Mouse (Mus musculus) heart, embryonic 10.5 days (tissue): ENCODE results near the gene Zdhhc22. TPM values are rescaled to one million over a fixed set of nuclear protein-coding genes. Genes with fewer than 3 reads are reported as not detected.
A peak's percentile ranks its signal among the peaks of the same experiment; 100 is the strongest.

Experiments
- DNase-seq: peaks from one replicate; pipeline ENCODE4 v3.0.0-alpha.2; 2017; ENCODE audit warnings: low spot score
- H3K27ac ChIP-seq: fragments of 300-500 bp; sonication (generic); 2 replicates; pipeline ENCODE4 v1.5.1; 2016; ENCODE audit warnings: mild to moderate bottlenecking
- H3K27me3 ChIP-seq: fragments of 300-500 bp; sonication (generic); 2 replicates; pipeline ENCODE4 v1.6.1; 2016; ENCODE audit warnings: mild to moderate bottlenecking; ENCODE audit not compliant: poor library complexity, insufficient read depth, severe bottlenecking
- H3K36me3 ChIP-seq: fragments of 300-500 bp; sonication (generic); 2 replicates; pipeline ENCODE4 v1.6.1; 2016; ENCODE audit warnings: mild to moderate bottlenecking, moderate library complexity
- H3K4me1 ChIP-seq: fragments of 300-500 bp; sonication (generic); 2 replicates; pipeline ENCODE4 v1.6.1; 2016; ENCODE audit warnings: mild to moderate bottlenecking
- H3K4me3 ChIP-seq: fragments of 300-500 bp; sonication (generic); 2 replicates; pipeline ENCODE4 v1.5.1; 2016; ENCODE audit warnings: mild to moderate bottlenecking, moderate library complexity
- H3K9me3 ChIP-seq: fragments of 300-500 bp; sonication (generic); 2 replicates; pipeline ENCODE4 v1.6.1; 2016; ENCODE audit warnings: mild to moderate bottlenecking, moderate library complexity
- WGBS: fragments of 180-500 bp; shearing (Covaris S2); methylation state at CpG from one replicate; pipeline ENCODE4 v1.1.7; 2016; 5-methylcytosine and 5-hydroxymethylcytosine counted together
- polyA plus RNA-seq: library from polyadenylated mRNA; unstranded; fragments of >200 nt; fragmentation: Nextera tagmentation; extraction: Ambion mirVana; gene quantifications from 2 replicates; pipeline ENCODE4 v1.2.1, GENCODE M21; 2016

Zdhhc22 gene
- polyA plus RNA-seq, 1 experiment from 2014 or later, result not detected

DNA sequence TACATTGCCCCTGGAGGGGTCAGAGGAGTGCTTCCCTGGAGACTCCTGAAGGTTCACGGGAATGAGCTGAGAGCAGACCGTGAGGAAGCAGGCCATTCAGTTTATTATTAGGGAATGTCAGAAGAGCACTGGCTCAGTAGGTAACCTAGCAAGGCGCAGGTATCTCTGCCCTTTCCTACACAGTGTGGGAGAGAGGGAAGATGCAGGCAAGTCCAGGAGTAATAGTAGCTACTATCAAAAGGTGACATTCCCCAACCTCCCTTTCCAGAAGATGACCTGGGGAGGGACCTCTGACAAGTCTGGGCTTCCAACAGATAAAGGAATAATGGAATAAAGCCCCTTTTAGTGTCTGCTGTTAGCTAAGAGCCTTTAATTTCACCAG is 21.0 kb downstream of the Zdhhc22 start:
- WGBS, result 45% methylated on average over 3 of the region's 3 CpGs
- DNase-seq, result no peak
- Histone ChIP-seq H3K27me3 (no peaks in the 10 kb centered on the region), H3K4me3 (no peak overlapping the region), H3K36me3 (peaks cover 21% of the 10 kb centered on the region), H3K27ac (peak overlapping the region; percentile 44; the same call in 1 of the 2 replicates), H3K4me1 (peaks cover 33% of the 10 kb centered on the region), H3K9me3 (no peaks in the 10 kb centered on the region)

- H3K36me3 ChIP-seq, result peaks cover 23% of the 10 kb centered on the region
- no peak for DNase-seq
- H3K4me3 ChIP-seq, result no peak overlapping the region
- H3K27ac ChIP-seq, result peak overlapping the region; percentile 44; the same call in 1 of the 2 replicates
- H3K9me3 ChIP-seq, result no peaks in the 10 kb centered on the region
- peaks cover 30% of the 10 kb centered on the region for H3K4me1 ChIP-seq
- no peaks in the 10 kb centered on the region for H3K27me3 ChIP-seq
- WGBS, result 34% methylated on average over 13 of the region's 13 CpGs
Measured at GRCm38 (mm10) chr12:86968468-86969219, 21.6 kb downstream of the Zdhhc22 start.

- H3K36me3 ChIP-seq, result peaks cover 56% of the 10 kb centered on the region
- H3K27me3 ChIP-seq, result no peaks in the 10 kb centered on the region
- H3K4me3 ChIP-seq, result no peak overlapping the region
- no peak overlapping the region for H3K27ac ChIP-seq
- no peaks in the 10 kb centered on the region for H3K9me3 ChIP-seq
- DNase-seq, result no peak
- WGBS, result 88% methylated on average over 4 of the region's 4 CpGs
- peaks cover 23% of the 10 kb centered on the region for H3K4me1 ChIP-seq
Measured at GRCm38 (mm10) chr12:86965237-86965799, 24.9 kb downstream of the Zdhhc22 start.

- DNase-seq, result no peak
Measured at GRCm38 (mm10) chr12:86964278-86965057, 25.8 kb downstream of the Zdhhc22 start.

DNA sequence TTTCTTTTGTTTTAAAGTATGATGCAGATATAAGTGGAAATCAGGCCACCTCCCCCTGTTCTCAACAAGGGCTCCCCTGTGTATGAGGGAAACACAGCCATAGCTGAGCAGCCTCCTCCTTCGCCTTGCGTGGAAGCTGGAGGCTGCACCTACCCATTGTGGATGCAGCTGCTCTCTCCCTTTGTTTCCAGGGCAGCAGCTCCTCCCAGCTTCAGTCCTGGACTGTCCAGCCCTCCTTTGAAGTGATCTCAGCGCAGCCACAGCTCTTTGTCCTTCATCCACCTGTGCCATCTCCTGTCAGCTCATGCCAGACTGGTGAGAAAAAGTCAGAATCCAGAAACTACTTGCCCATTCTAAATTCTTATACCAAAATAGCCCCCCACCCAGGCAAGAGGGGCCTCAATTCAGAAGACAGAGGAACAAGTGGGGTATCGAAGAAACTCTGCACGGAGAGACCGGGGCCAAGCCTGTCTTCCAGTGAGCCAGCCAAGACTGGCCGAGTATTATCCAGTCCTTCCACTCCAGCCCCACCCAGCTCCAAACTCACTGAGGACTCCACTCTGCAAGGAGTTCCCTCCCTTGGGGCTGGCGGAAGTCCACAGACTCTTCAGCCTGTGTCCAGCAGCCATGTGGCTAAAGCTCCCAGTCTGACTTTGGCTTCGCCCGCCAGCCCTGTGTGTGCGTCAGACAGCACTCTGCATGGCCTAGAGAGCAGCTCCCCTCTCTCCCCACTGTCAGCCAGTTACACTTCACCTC is 28.5 kb downstream of the Zdhhc22 start:
- WGBS, result 86% methylated on average over 11 of the region's 11 CpGs
- peaks cover 88% of the 10 kb centered on the region for H3K36me3 ChIP-seq

More at GRCm38 (mm10) chr12:86964278-86965057, 25.8 kb downstream of the Zdhhc22 start:
- H3K4me1 ChIP-seq, result peaks cover 16% of the 10 kb centered on the region
- peaks cover 64% of the 10 kb centered on the region for H3K36me3 ChIP-seq
- WGBS, result 87% methylated on average over 16 of the region's 16 CpGs
- no peaks in the 10 kb centered on the region for H3K9me3 ChIP-seq
- H3K27me3 ChIP-seq, result no peaks in the 10 kb centered on the region
- no peak overlapping the region for H3K27ac ChIP-seq
- H3K4me3 ChIP-seq, result no peak overlapping the region

DNA sequence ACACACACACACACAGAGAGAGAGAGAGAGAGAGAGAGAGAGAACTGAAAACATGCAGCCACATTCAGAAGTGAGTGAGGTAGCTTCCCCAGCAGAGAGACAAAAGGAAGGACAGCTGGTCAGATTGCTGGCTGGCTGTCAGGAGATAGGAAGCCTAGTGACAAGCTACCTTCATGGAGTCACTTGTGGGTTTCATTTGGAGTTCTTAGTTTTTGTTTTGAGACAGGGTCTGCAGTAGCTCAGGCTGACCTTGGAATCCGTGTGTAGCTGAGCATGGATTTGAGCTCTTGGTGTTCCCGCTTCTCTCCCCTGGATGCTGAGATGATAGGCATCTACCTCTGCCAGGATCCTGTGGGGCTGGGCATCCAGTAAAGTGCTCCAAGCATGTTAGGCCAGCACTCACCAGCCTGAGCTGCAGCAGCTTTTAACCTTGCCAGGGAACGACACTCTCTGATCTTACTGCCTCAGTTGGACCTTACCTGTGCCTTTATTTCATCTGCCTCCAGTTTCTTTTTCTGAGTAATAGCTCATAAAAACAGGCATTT is 29.4 kb downstream of the Zdhhc22 start:
- no peak for DNase-seq
- Histone ChIP-seq H3K4me3 (no peak overlapping the region), H3K9me3 (no peaks in the 10 kb centered on the region), H3K27ac (no peak overlapping the region), H3K36me3 (peaks cover 90% of the 10 kb centered on the region), H3K4me1 (peaks cover 6% of the 10 kb centered on the region; the same call in 1 of the 2 replicates), H3K27me3 (no peaks in the 10 kb centered on the region)
- WGBS, result 89% methylated on average over 3 of the region's 3 CpGs

More for the DNA sequence above, 28.5 kb downstream of the Zdhhc22 start:
- H3K27me3 ChIP-seq, result no peaks in the 10 kb centered on the region
- no peak overlapping the region for H3K4me3 ChIP-seq
- H3K9me3 ChIP-seq, result no peaks in the 10 kb centered on the region
- H3K27ac ChIP-seq, result no peak overlapping the region
- H3K4me1 ChIP-seq, result no peaks in the 10 kb centered on the region
- DNase-seq, result no peak

DNA sequence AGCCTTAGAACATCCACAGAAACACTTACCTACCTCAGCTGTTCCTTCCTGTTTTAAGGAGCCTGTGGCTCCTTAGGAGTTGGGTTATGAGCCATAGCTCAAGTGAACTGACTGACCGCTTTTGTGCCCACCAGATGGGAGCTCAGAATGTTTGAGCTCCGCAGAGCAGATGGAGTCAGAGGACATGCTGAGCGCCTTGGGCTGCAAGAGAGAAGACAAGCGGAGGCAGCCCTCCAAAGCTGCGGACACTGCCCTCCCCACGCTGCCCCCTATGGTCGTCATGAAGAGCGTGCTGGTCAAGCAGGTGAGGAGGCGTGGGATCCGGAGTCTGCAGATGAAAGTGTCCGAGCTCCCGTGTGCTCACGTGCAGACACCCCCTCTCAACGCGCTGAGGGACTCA is 30.1 kb downstream of the Zdhhc22 start:
- Histone ChIP-seq H3K36me3 (peaks cover 89% of the 10 kb centered on the region), H3K9me3 (no peaks in the 10 kb centered on the region), H3K4me1 (peaks cover 11% of the 10 kb centered on the region; the same call in 1 of the 2 replicates), H3K27ac (no peak overlapping the region), H3K27me3 (no peaks in the 10 kb centered on the region), H3K4me3 (no peak overlapping the region)
- 84% methylated on average over 15 of the region's 15 CpGs for WGBS
- DNase-seq, result no peak

DNA sequence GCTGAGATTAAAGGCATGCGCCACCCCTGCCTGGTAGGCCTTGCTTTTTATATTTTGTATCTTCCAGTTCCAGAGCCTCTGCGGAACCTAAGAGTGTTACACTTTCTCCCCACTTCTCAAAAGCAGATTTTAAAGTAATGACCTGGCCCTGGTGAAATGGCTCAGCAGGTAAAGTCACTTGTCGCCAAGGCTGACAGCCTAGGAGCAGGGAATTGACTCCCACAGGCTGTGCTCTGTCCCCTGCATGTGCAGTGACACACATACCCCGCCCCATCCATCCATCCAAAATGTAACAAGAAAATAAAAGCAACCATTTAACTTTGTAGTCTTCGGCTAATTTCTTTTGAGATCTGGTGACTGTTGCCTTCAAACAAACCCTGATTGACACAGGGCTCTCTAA is 30.6 kb downstream of the Zdhhc22 start:
- no peak for DNase-seq
- H3K27ac ChIP-seq, result no peak overlapping the region
- H3K36me3 ChIP-seq, result peaks cover 90% of the 10 kb centered on the region
- H3K4me3 ChIP-seq, result no peak overlapping the region
- H3K4me1 ChIP-seq, result peaks cover 11% of the 10 kb centered on the region; the same call in 1 of the 2 replicates
- WGBS, result 90% methylated on average over 5 of the region's 5 CpGs
- no peaks in the 10 kb centered on the region for H3K27me3 ChIP-seq
- no peaks in the 10 kb centered on the region for H3K9me3 ChIP-seq

DNA sequence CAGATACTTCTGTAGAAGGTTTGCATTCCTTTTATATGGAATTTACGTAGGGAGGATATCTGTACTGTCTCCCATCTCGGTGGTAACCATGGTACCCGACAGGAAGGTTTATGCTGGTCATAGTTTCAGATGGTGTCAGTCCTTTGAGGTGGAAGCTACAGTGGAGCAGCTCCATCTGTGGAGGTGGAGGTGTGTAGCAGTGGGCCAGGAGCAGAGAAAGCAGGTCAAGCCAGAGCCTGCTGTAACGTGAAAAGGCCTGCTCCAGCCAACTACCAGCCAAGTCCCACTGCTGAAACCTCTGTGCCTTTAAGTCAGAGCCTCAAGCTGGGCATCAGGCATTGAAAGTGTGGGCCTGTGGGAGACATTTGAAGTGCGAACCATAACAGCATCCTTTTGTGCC is 31.7 kb downstream of the Zdhhc22 start:
- Histone ChIP-seq H3K27ac (no peak overlapping the region), H3K4me1 (peaks cover 11% of the 10 kb centered on the region; the same call in 1 of the 2 replicates), H3K27me3 (no peaks in the 10 kb centered on the region), H3K36me3 (peaks cover 94% of the 10 kb centered on the region), H3K9me3 (no peaks in the 10 kb centered on the region), H3K4me3 (no peak overlapping the region)
- no peak for DNase-seq
- WGBS, result 88% methylated on average over 5 of the region's 5 CpGs

- 64% methylated on average over 2 of the region's 2 CpGs for WGBS
- H3K27ac ChIP-seq, result peak overlapping the region; percentile 50; the same call in 1 of the 2 replicates
Measured at GRCm38 (mm10) chr12:86955894-86956293, 34.3 kb downstream of the Zdhhc22 start.

DNA sequence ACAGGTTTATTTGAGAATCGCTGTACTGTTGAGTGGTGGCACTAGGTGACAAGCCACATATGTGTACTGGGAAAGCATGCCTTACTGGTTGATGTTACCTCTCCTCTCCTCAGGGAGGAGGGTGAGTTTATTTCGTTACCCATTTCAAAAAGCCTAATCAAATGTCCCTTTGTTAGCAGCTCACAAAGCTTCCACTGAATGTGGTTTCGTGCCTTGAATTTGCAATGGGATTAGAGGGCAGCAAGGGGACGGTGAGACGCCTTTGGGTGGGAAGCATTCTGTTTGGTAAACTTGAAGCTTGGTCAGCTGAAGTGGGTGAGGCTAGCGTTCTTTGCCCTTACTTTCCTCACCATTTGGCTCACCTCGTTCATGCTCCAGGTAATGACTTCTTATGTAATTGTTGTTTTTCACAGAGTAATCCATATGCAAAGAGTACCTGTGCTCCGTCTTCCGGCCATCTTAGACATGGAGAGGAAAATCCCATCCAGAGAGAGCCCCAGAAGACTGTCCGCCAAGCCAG is 37.8 kb downstream of the Zdhhc22 start:
- no peak overlapping the region for H3K27ac ChIP-seq
- no peak overlapping the region for H3K4me3 ChIP-seq
- peaks cover 40% of the 10 kb centered on the region for H3K4me1 ChIP-seq
- H3K36me3 ChIP-seq, result peaks cover 48% of the 10 kb centered on the region
- H3K27me3 ChIP-seq, result no peaks in the 10 kb centered on the region
- DNase-seq, result no peak
- 91% methylated on average over 10 of the region's 10 CpGs for WGBS
- H3K9me3 ChIP-seq, result no peaks in the 10 kb centered on the region

More at GRCm38 (mm10) chr12:86955894-86956293, 34.3 kb downstream of the Zdhhc22 start:
- Histone ChIP-seq H3K4me1 (peaks cover 11% of the 10 kb centered on the region; the same call in 1 of the 2 replicates), H3K27me3 (no peaks in the 10 kb centered on the region), H3K4me3 (no peak overlapping the region), H3K36me3 (peaks cover 81% of the 10 kb centered on the region), H3K9me3 (no peaks in the 10 kb centered on the region)
- DNase-seq, result no peak

DNA sequence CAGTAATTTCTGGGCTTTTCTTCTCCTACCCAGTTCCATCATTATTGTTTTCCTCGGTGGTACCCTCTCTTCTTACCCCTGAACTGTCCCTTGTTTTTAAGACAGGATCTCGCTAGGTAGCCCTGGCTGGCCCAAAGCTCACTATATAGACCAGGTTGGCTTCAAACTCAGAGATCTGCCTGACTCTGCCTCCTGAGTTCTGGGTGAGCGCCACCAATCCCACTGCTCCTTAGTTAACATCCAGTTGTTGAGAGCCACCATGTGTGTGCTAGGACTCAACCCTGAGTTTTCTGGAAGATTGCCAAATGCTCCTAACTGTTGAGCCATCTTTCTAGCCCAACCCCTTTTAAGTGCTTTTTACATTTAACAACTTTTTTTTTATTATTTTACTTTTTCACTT is 39.3 kb downstream of the Zdhhc22 start:
- Histone ChIP-seq H3K4me3 (no peak overlapping the region), H3K4me1 (peaks cover 43% of the 10 kb centered on the region), H3K36me3 (peaks cover 37% of the 10 kb centered on the region), H3K9me3 (no peaks in the 10 kb centered on the region), H3K27ac (no peak overlapping the region), H3K27me3 (no peaks in the 10 kb centered on the region)
- 88% methylated on average over 3 of the region's 3 CpGs for WGBS
- DNase-seq, result no peak
